Mouse (Mus musculus) CH12.LX (cell line): ENCODE measurements around the gene Chst11.

Source experiments
- CTCF ChIP-seq, 2 experiments: IDR thresholded peaks in 1 of 2; conservative IDR thresholded peaks in 1 of 2; 2 replicates each; pipeline ENCODE4 v1.5.1; 2011 to 2012; ENCODE audit warnings: low read depth in 2 of 2, low read length in 2 of 2, improper control_type of control experiment in 1 of 2, inconsistent platforms in 1 of 2, mild to moderate bottlenecking in 1 of 2, moderate library complexity in 1 of 2
- MXI1 ChIP-seq: IDR thresholded peaks from 2 replicates; pipeline ENCODE4 v1.6.1; 2011; ENCODE audit warnings: mild to moderate bottlenecking, low read depth, low read length, improper control_type of control experiment
- POLR2A ChIP-seq: IDR thresholded peaks from 2 replicates; pipeline ENCODE4 v1.6.1; 2011; ENCODE audit warnings: low read depth, mild to moderate bottlenecking, improper control_type of control experiment, low read length
- RCOR1 ChIP-seq: conservative IDR thresholded peaks from 2 replicates; pipeline ENCODE4 v1.6.1; 2012; ENCODE audit warnings: low read depth, mild to moderate bottlenecking, inconsistent platforms, low read length, improper control_type of control experiment
- TCF12 ChIP-seq: IDR thresholded peaks from 2 replicates; pipeline ENCODE4 v1.6.1; 2014; ENCODE audit warnings: low read depth, mild to moderate bottlenecking, inconsistent platforms, low read length, improper control_type of control experiment
- ZMIZ1 ChIP-seq: IDR thresholded peaks from 2 replicates; pipeline ENCODE4 v1.6.1; 2012; ENCODE audit warnings: low read depth, mild to moderate bottlenecking, inconsistent platforms, low read length, improper control_type of control experiment

- TF ChIP-seq ZMIZ1: no peak
- TF ChIP-seq POLR2A: no peak
- TF ChIP-seq RCOR1: no peak
- TF ChIP-seq MXI1: no peak
- TF ChIP-seq TCF12: no peak
- no peak for TF ChIP-seq CTCF (conservative IDR thresholded peaks at IDR 0.05 in 1 of 2, IDR thresholded peaks at IDR 0.05 in 1 of 2; ENCODE audit: low read depth in 2 of 2, low read length in 2 of 2)
These were observed 37.3 kb downstream of the Chst11 start for GRCm38 (mm10) chr10:83022616-83023015.
